9 mouse cellular contexts compared by ENCODE assay signal in the genomic region with DNA sequence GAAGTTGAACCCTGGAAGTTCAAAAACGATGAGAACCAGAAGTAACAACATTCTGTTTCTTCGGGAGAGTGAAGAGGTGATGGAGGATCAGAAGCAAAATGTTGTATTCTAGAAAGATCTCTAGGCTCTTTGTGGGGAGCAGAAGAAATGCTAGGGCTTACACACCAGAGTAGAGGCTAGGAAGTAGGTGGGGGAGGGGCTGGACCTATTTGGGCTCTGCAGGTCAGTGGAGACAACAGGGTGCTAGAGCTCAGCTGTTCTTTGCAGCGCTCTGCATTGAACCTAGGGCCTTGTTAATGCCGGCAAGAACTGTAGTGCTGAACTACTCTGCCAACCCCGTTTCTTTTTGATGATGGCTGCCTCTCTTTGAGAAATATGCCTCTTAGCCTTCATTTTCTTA. TPM values are rescaled to one million over a fixed set of nuclear protein-coding genes. Genes with fewer than 3 reads are reported as not detected.
A peak's percentile ranks its signal among the peaks of the same experiment; 100 is the strongest.
DNase-seq lines count a peak whose midpoint lies in the region; ATAC-seq and TF ChIP-seq lines count a peak whose summit lies in the region.
"Had no signal": no experiment of that assay in that cellular context is flagged by ENCODE, and none has a peak within 500 bp of the region (broad histone marks: within the 10 kb centered on the region; RNA-seq: fewer than 3 reads in every experiment).

No protein-coding gene starts in this region.

- peak overlapping the region; percentile 76 for H3K4me2 ChIP-seq in embryonic facial prominence, embryonic 13.5 days
- H3K4me2 ChIP-seq in limb, embryonic 14.5 days (replicated peaks; ENCODE audit: low read depth, low read length, severe bottlenecking), result peak overlapping the region; percentile 72

- peak overlapping the region; percentile 79; the same call in 1 of the 2 replicates for H3K9ac ChIP-seq in embryonic facial prominence, embryonic 13.5 days
- peak overlapping the region; percentile 78; the same call in 1 of the 2 replicates for H3K9ac ChIP-seq in limb, embryonic 14.5 days (ENCODE audit: low read depth, low read length, severe bottlenecking)

- no peak for ATAC-seq in embryonic facial prominence, embryonic 13.5 days (ENCODE audit: insufficient number of reproducible peaks, insufficient read depth, low FRiP score, low TSS enrichment, low read depth)
- ATAC-seq in limb, embryonic 14.5 days (ENCODE audit: low FRiP score, low read depth), result no peak

- peak; percentile 25 for DNase-seq in cerebellum, adult 8-10 months
- DNase-seq in cerebellum, adult 11 months, result no peak
- peak; percentile 23 for DNase-seq in 3T3-L1 (ENCODE audit: low read depth, low spot score)
- DNase-seq in limb, embryonic 14.5 days (ENCODE audit: low spot score), result no peak
- DNase-seq in embryo, embryonic 11 days, result no peak
- DNase-seq in lung, adult 18-20 months, result no peak
- DNase-seq in layer of hippocampus, postnatal 36 days, result no peak

- peak overlapping the region; percentile 85 for H3K27ac ChIP-seq in embryonic facial prominence, embryonic 13.5 days
- no peak overlapping the region for H3K27ac ChIP-seq in limb, embryonic 14.5 days (replicated peaks; ENCODE audit: low read depth, low read length)

- H3K27me3 ChIP-seq in embryonic facial prominence, embryonic 13.5 days, result no peaks in the 10 kb centered on the region
- H3K27me3 ChIP-seq in limb, embryonic 14.5 days (ENCODE audit: control insufficient read depth, insufficient read depth, low read length), result no peaks in the 10 kb centered on the region

- TF ChIP-seq POLR2A in limb, embryonic 14.5 days (IDR thresholded peaks at IDR 0.05; ENCODE audit: borderline replicate concordance, extremely low read depth, insufficient read depth, insufficient read length), result no peak

- peak overlapping the region; percentile 67 for H3K4me3 ChIP-seq in embryonic facial prominence, embryonic 13.5 days
- H3K4me3 ChIP-seq in limb, embryonic 14.5 days (replicated peaks; ENCODE audit: low read length), result peak overlapping the region; percentile 71

- H3K9me3 ChIP-seq in embryonic facial prominence, embryonic 13.5 days, result no peaks in the 10 kb centered on the region
- H3K9me3 ChIP-seq in limb, embryonic 14.5 days (ENCODE audit: control insufficient read depth, low read length), result no peaks in the 10 kb centered on the region
- H3K9me3 ChIP-seq: G1E had no signal

- 37% methylated on average over 5 of the region's 5 CpGs for WGBS in embryonic facial prominence, embryonic 13.5 days
- 35% methylated on average over 5 of the region's 5 CpGs for WGBS in limb, embryonic 14.5 days

- H3K36me3 ChIP-seq in embryonic facial prominence, embryonic 13.5 days, result peaks cover 8% of the 10 kb centered on the region; the same call in 1 of the 2 replicates
- H3K36me3 ChIP-seq in limb, embryonic 14.5 days (ENCODE audit: control insufficient read depth, insufficient read depth, low read length), result no peaks in the 10 kb centered on the region

- H3K4me1 ChIP-seq in embryonic facial prominence, embryonic 13.5 days, result peaks cover 20% of the 10 kb centered on the region
- H3K4me1 ChIP-seq in limb, embryonic 14.5 days (ENCODE audit: control insufficient read depth, insufficient read depth, low read length), result peaks cover 11% of the 10 kb centered on the region; the same call in 1 of the 2 replicates

RNA-seq across cellular contexts. Expression of a gene that starts 0.5 kb away (rescaled TPM):
- 0.12 and 0.42 TPM in 2 replicates for polyA plus RNA-seq in embryonic facial prominence, embryonic 13.5 days (2015; fragmentation: Nextera tagmentation; extraction: Ambion mirVana)
- 0.19 and 0.24 TPM in 2 replicates for polyA plus RNA-seq in limb, embryonic 14.5 days (2012; rRNA removed)
- polyA plus RNA-seq in limb, embryonic 14.5 days (2014; fragmentation: Nextera tagmentation; extraction: Ambion mirVana), result 0.12 and 0.32 TPM in 2 replicates
- total RNA-seq in layer of hippocampus, postnatal 36 days (2021), result 1 to 10 TPM; 1.1 to 1.6 TPM
- total RNA-seq: G1E had no signal
- polyA plus RNA-seq: G1E had no signal

RNA-seq across cellular contexts. Expression of a gene that starts 1.3 kb away (rescaled TPM):
- 82.4 and 83.6 TPM in 2 replicates for polyA plus RNA-seq in embryonic facial prominence, embryonic 13.5 days (2015; fragmentation: Nextera tagmentation; extraction: Ambion mirVana)
- polyA plus RNA-seq in limb, embryonic 14.5 days (2012; rRNA removed), result 143 and 154 TPM in 2 replicates
- 47.0 and 54.3 TPM in 2 replicates for polyA plus RNA-seq in limb, embryonic 14.5 days (2014; fragmentation: Nextera tagmentation; extraction: Ambion mirVana)
- 10 to 100 TPM; 96.8 to 98.3 TPM for total RNA-seq in layer of hippocampus, postnatal 36 days (2021)

RNA-seq across cellular contexts. Expression of a gene that starts 44.5 kb away (rescaled TPM):
- 131 and 146 TPM in 2 replicates for polyA plus RNA-seq in embryonic facial prominence, embryonic 13.5 days (2015; fragmentation: Nextera tagmentation; extraction: Ambion mirVana)
- polyA plus RNA-seq in limb, embryonic 14.5 days (2012; rRNA removed), result 88.5 and 113 TPM in 2 replicates
- 130 and 139 TPM in 2 replicates for polyA plus RNA-seq in limb, embryonic 14.5 days (2014; fragmentation: Nextera tagmentation; extraction: Ambion mirVana)
- total RNA-seq in layer of hippocampus, postnatal 36 days (2021), result 10 to 100 TPM; 63.3 to 71.5 TPM

Comparison
In these comparisons a context has a peak if more than half of its experiments do, and no peak if none do; other contexts are left out.
1. DNase-seq: peak in cerebellum, adult 8-10 months (single experiment) and 3T3-L1 (single experiment); none in cerebellum, adult 11 months (single experiment), limb, embryonic 14.5 days (single experiment), embryo, embryonic 11 days (single experiment), lung, adult 18-20 months (0 of 2) and layer of hippocampus, postnatal 36 days (0 of 2).